Mouse (Mus musculus) inflammation-experienced regulatory T-cells, adult 16 weeks (primary cell): ENCODE data around the gene Slc25a29. TPM values are rescaled to one million over a fixed set of nuclear protein-coding genes. Genes with fewer than 3 reads are reported as not detected.

Source experiments
- polyA plus RNA-seq: library from polyadenylated mRNA; unstranded; fragments of 100-300 nt; shearing (Covaris generic); gene quantifications from one replicate; pipeline ENCODE4 v1.2.1, GENCODE M21; 2017

Gene Slc25a29
- 10.0 TPM for polyA plus RNA-seq

DNA sequence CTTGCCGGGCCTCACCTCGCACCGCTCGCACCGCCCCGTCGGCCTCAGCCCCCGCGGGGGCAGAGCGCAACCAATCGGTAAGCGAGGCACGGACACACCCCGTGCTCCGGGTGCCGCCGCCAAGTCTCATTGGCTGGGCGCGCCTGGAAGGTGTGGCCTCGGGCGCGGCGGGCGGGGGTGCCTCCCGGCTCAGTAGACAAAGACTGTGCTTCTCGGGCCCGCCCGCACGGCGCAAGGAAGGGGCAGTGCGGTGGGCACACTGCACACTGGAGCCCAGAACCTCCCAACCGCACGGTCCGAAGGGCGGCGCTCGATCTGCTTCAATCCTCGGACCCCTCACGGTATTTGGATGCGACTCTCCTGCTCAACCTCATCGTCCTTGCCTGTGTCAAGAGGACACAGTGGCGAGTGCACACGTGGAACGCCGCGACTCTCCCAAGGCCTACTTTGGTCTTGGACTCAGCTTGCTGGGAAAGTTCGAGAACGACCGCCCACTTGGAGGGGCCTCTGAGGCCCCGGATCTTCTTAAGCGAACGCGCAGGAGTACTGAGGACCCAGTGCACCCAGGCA is at the start of gene Slc25a29, which contains the start of gene Slc25a47:
Gene Slc25a29 (minus strand): TSS at position 44 of the 570 bp plus-strand sequence.
Gene Slc25a47 (plus strand): TSS at position 207 of the 570 bp plus-strand sequence.

DNA sequence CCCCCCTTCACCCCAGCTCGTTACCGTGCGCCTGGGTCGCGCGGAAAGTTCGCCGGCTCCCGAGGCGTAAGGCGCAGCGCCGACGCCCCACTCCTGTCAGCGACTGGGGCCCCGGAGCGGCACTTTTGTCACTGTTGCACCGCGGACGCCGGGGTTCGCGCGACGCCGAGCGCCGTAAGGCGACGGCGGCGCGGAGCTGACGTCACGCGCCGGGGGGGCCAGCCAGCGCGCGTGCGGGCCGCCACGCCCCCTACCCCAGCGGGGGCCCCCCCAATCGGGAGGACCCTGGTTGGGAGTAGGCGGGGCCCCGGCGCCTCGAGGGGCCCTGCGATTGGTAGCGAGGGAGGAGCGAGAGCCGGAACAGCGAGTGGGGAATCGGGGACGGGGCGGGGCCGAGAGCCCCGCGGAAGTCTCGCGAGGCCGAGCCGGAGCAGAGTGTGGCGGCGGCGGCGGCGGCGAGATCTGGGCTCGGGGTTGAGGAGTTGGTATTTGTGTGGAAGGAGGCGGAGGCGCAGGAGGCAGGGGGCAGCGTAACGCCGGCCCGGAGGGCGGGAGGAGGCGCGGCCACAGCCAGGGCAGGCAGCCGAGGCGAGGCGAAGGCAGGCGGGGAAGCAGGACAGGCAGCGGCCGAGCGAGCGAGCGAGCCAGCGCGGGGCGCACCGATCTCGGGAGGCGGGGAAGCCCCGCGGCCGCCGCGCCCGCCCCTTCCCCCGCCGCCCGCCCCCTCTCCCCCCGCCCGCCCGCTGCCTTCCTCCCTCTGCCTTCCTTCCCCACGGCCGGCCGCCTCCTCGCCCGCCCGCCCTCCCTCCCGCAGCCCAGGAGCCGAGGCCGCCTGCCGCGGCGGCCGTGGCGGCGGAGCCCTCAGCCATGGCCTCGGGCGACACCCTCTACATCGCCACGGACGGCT is 42.9 kb downstream of the Slc25a29 start, which contains the start of gene Yy1:
Gene Yy1 (plus strand): TSS at position 428 of the 907 bp plus-strand sequence.

Other genes starting within 250 kb of the Slc25a29 start
- gene Degs2, start 133.6 kb downstream of the Slc25a29 start, polyA plus RNA-seq, result 4.6 TPM
- 8.0 TPM for gene Yy1, start 42.9 kb downstream of the Slc25a29 start, polyA plus RNA-seq
- 1.7 TPM for gene Slc25a47, start 163 bp upstream of the Slc25a29 start, polyA plus RNA-seq
- 10.4 TPM for gene Wdr25, start 57.7 kb upstream of the Slc25a29 start, polyA plus RNA-seq
- 108 TPM for gene Wars, start 58.3 kb upstream of the Slc25a29 start, polyA plus RNA-seq
- 0.21 TPM for gene Begain, start 232.3 kb upstream of the Slc25a29 start, polyA plus RNA-seq